Mouse (Mus musculus) midbrain, embryonic 14.5 days (tissue): ENCODE measurements around the gene 4930486L24Rik. TPM values are rescaled to one million over a fixed set of nuclear protein-coding genes. Genes with fewer than 3 reads are reported as not detected.
"Not testable (repeated sequence)": the region's sequence is repeated elsewhere in the genome, so short reads cannot be mapped to it uniquely, and the experiment has no call there.

Source experiments
- ATAC-seq: fragments of 200-750 bp; cut with Nextera tagmentation; 2 replicates; pipeline ENCODE4 v1.8.0; 2017; ENCODE audit warnings: moderate number of reproducible peaks, moderate library complexity; ENCODE audit not compliant: low FRiP score, low TSS enrichment
- DNase-seq: peaks from one replicate; pipeline ENCODE4 v3.0.0-alpha.2; 2015
- H3K27ac ChIP-seq: fragments of 300-500 bp; sonication (generic); replicated peaks from 2 replicates; pipeline ENCODE4 v1.5.1; 2014; ENCODE audit warnings: mild to moderate bottlenecking, low read depth, low read length, moderate library complexity
- H3K27me3 ChIP-seq: fragments of 300-500 bp; sonication (generic); 2 replicates; pipeline ENCODE4 v1.6.1; 2014; ENCODE audit warnings: low read length, control low read depth, mixed read lengths; ENCODE audit not compliant: control insufficient read depth, insufficient read depth
- H3K36me3 ChIP-seq: fragments of 300-500 bp; sonication (generic); 2 replicates; pipeline ENCODE4 v1.6.1; 2014; ENCODE audit warnings: low read length, control low read depth; ENCODE audit not compliant: control insufficient read depth, insufficient read depth
- H3K4me1 ChIP-seq: fragments of 300-500 bp; sonication (generic); 2 replicates; pipeline ENCODE4 v1.6.1; 2014; ENCODE audit warnings: mild to moderate bottlenecking, antibody characterized with exemption, low read length, control low read depth; ENCODE audit not compliant: control insufficient read depth, insufficient read depth
- H3K4me2 ChIP-seq: fragments of 300-500 bp; sonication (generic); 2 replicates; pipeline ENCODE4 v1.6.1; 2014; ENCODE audit warnings: mild to moderate bottlenecking, low read length, moderate library complexity
- H3K4me3 ChIP-seq: fragments of 300-500 bp; sonication (generic); replicated peaks from 2 replicates; pipeline ENCODE4 v1.5.1; 2014; ENCODE audit warnings: low read depth, low read length
- H3K9ac ChIP-seq: fragments of 300-500 bp; sonication (generic); replicated peaks from 2 replicates; pipeline ENCODE4 v1.6.1; 2014; ENCODE audit warnings: mild to moderate bottlenecking, low read length, moderate library complexity
- H3K9me3 ChIP-seq: fragments of 300-500 bp; sonication (generic); 2 replicates; pipeline ENCODE4 v1.6.1; 2016; ENCODE audit warnings: low read length, control low read depth, mixed read lengths; ENCODE audit not compliant: control insufficient read depth
- WGBS: fragments of 180-500 bp; shearing (Covaris S2); extraction: QIAGEN DNeasy Blood & Tissue Kit; methylation state at CpG from one replicate; pipeline ENCODE4 v1.1.7; 2014; 5-methylcytosine and 5-hydroxymethylcytosine counted together
- polyA plus RNA-seq: library from polyadenylated mRNA; unstranded; fragments of >200 nt; fragmentation: Nextera tagmentation; extraction: Ambion mirVana; gene quantifications from 2 replicates; pipeline ENCODE4 v1.2.1, GENCODE M21; 2014

4930486L24Rik gene
- not detected in 2 replicates for polyA plus RNA-seq

DNA sequence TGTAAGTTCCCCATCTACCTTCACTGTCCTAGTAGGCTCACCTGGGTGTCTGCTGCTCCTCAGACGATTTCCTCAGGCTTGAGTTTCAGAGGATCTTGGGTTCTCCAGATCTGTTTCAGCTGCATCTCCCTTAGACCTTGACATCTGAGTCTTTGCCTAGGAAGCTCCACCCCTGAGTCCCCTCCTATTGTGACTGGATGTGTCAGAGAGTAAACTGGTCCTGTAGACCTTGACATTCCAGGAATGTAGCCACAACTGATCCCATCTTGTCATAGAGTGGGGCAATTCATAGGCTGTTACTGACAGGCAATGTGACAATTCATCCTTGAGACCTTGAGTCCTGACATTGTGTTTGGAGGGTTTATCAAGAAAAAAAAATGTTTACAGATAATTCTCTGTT is at the start of gene 4930486L24Rik:
Gene 4930486L24Rik, minus strand, starts transcription at position 195 of the 400 bp plus-strand sequence.
- WGBS: 72% methylated on average over 1 of the region's 1 CpGs
- Histone ChIP-seq H3K27me3 (no peaks in the 10 kb centered on the region), H3K4me2 (no peak within 1 kb of the TSS), H3K36me3 (no peaks in the 10 kb centered on the region), H3K4me3 (no peak within 1 kb of the TSS), H3K27ac (no peak within 1 kb of the TSS), H3K9ac (no peak within 1 kb of the TSS), H3K4me1 (no peaks in the 10 kb centered on the region), H3K9me3 (no peaks in the 10 kb centered on the region)
- DNase-seq: no peak
- no peak for ATAC-seq

DNA sequence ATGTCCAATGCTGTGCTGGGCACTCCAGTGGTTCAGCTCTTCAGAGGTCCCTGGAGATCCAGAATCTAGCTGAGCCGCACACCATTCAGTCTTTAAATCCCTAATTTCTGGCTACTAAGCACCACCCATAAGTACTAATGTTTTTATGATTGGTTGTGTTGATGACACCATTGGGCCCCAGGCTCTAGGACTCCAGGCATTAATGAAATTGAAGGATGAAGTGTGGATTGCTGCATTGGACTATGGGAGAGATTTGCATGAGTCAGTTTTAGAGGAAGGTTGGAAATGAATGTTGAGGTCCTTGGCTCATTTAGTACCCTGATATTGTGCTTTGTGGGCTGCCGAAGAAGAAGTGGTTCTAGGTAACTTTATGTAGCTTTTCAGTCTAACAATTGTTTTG is 40.5 kb upstream of the 4930486L24Rik start, which contains the start of gene Tpbpb:
Gene Tpbpb, minus strand, starts transcription at position 101 of the 400 bp plus-strand sequence.
- WGBS: 81% methylated on average over 2 of the region's 2 CpGs

DNA sequence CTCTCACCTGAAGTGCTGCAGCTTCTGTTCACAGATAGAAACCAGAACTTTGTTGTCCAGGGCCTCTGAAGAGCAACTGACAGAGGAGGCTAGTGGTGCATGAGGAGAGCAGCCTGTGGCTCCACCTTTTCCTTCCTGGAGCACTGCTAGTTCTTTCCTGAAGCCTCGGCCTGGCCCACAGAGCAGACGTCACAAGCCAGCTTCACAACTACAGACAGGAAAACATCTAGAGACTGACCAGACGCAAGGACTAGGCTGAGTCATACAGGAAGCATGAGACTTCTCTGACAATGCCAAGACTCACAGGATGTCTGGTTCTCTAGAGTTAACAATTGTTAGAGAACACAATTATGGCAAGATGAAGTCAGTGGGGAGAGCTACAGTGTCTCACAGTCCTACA is 33.1 kb upstream of the 4930486L24Rik start, which contains the start of gene Ctla2b:
Gene Ctla2b, minus strand, starts transcription at position 120 of the 400 bp plus-strand sequence.
- ATAC-seq (no peak), DNase-seq (no peak)
- no peak within 1 kb of the TSS for H3K4me2 ChIP-seq
- H3K27ac ChIP-seq: no peak within 1 kb of the TSS
- no peaks in the 10 kb centered on the region for H3K27me3 ChIP-seq
- H3K36me3 ChIP-seq: no peaks in the 10 kb centered on the region
- no peak within 1 kb of the TSS for H3K4me3 ChIP-seq
- H3K4me1 ChIP-seq: no peaks in the 10 kb centered on the region
- no peak within 1 kb of the TSS for H3K9ac ChIP-seq
- 94% methylated on average over 3 of the region's 3 CpGs for WGBS
- H3K9me3 ChIP-seq: 0 out of 2 replicates have a peak, but pooled peaks cover 4% of the 10 kb centered on the region

More for the DNA sequence above, 40.5 kb upstream of the 4930486L24Rik start, which contains the start of gene Tpbpb:
- H3K4me3 ChIP-seq, H3K4me2 ChIP-seq, ATAC-seq, H3K9me3 ChIP-seq, H3K4me1 ChIP-seq, H3K36me3 ChIP-seq, H3K27ac ChIP-seq, H3K9ac ChIP-seq, H3K27me3 ChIP-seq, DNase-seq: not testable (repeated sequence)

DNA sequence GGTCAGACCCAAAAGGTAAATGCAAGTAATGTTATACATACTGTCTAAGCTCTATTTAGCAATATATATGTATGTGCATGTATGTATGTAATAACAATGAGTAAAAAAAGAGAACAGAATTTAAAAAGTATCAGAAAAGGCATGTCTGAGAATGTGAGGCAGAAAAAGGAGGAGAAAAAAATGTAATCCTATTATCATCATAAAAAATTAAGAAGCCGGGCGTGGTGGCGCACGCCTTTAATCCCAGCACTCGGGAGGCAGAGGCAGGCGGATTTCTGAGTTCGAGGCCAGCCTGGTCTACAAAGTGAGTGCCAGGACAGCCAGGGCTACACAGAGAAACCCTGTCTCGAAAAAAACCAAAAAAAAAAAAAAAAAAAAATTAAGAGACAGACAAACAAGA is 32.5 kb upstream of the 4930486L24Rik start, which contains the start of gene Gm49392:
Gene Gm49392, minus strand, starts transcription at position 101 of the 400 bp plus-strand sequence.
- not testable (repeated sequence) for H3K27me3 ChIP-seq, H3K9me3 ChIP-seq, H3K36me3 ChIP-seq, H3K9ac ChIP-seq, H3K4me3 ChIP-seq, H3K4me1 ChIP-seq, H3K27ac ChIP-seq, H3K4me2 ChIP-seq, DNase-seq, ATAC-seq
- WGBS: 85% methylated on average over 8 of the region's 8 CpGs

DNA sequence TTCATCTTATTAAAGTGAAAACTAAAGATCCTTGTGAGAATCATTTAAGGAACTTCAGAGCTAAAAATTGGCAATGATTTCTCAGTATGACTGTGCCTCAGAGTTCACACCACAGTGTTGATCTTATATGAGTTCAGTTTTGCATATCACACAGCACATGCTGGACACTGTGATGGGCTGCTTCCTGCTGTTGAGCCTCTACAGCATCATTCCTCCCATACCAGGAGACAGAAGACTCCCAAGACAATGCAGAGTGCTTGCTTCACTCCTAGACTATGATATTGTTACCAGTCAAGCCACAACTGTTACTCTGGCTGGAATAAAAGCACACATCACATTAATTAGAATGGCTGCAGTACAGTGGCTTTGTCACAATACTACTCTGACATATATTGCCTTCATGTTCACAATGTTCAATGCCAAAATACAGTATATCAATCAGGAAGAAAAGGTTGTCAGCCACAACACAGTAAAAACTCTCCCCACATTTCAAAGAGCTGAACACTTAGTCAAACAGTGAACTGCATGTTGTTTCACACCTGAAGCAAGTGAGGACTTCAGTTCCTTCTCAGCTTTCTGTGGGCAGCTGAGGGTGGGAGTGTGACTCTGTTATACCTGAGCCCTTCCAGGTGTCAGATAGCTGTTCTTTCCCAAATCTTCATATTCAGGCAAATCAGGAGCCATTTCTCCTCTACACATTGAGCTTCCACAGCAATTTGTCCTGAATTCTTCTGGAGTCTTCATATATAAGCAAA is 31.3 kb upstream of the 4930486L24Rik start:
- no peak for DNase-seq
- no peak overlapping the region for H3K4me2 ChIP-seq
- H3K27me3 ChIP-seq: no peaks in the 10 kb centered on the region
- H3K4me1 ChIP-seq: no peaks in the 10 kb centered on the region
- H3K36me3 ChIP-seq: no peaks in the 10 kb centered on the region
- no peak overlapping the region for H3K27ac ChIP-seq
- no peak overlapping the region for H3K9ac ChIP-seq
- H3K4me3 ChIP-seq: no peak overlapping the region
- ATAC-seq: no peak
- H3K9me3 ChIP-seq: 0 out of 2 replicates have a peak, but pooled peaks cover 4% of the 10 kb centered on the region

DNA sequence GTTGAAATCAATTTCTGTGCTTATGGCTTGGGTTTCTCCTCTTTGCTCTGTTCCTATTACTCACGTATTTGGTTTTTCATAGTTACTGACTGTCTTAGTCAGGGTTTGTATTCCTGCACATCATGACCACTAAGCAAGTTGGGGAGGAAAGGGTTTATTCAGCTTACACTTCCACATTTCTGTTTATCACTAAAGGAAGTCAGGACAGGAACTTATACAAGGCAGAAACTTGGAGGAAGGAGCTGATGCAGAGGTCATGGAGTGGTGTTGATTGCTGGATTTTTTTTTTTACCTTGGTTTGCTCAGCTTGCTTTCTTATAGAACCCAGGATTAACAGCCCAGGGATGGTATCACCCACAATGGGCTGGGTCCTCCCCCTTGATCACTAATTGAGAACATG is 28.0 kb upstream of the 4930486L24Rik start:
- Histone ChIP-seq H3K4me2 (no peak overlapping the region), H3K9ac (no peak overlapping the region), H3K4me1 (no peaks in the 10 kb centered on the region), H3K9me3 (no peaks in the 10 kb centered on the region), H3K27ac (no peak overlapping the region), H3K36me3 (no peaks in the 10 kb centered on the region), H3K27me3 (no peaks in the 10 kb centered on the region), H3K4me3 (no peak overlapping the region)
- 82% methylated on average over 1 of the region's 1 CpGs for WGBS
- no peak for DNase-seq
- ATAC-seq: no peak

DNA sequence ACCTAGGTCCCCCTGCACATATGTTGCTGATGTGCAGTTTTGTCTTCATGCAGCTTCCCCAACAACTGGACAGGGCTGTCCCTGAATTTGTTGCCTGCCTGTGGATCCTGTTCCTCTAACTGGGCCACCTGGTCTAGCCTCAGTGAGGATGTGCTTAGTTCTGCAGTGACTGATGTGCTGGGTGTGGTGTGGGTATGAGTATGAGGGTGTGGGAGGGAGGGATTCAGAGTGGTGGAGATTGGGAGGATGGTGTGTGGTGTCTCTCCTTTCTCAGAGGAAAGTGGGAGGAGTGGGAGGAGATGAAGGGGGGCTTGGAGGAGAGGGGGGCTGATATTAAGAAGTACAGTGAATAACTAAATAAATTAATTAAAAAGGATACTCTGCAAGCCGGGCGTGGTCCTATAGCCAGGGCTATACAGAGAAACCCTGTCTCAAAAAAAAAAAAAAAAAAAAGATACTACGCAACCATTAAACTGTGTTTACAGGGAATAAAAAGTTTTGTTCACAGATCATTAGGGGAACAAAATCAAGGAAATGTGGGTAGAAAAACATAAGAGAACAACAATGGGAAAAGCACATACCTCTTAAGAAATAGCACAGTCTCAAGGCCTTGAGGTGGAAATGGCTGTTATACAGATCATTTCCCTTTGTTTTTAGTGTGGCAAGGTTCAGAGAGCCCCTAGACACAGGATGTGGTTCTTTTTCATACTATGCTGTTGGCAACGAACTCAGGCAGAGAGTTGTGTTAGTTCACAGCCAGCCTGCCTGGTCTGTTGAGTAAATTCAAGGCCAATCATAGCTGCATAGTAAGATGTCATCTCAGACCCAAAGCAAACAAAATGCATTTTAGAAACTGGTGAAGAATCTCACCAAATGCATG is 15.8 kb downstream of the 4930486L24Rik start:
- H3K27me3 ChIP-seq: no peaks in the 10 kb centered on the region
- no peak overlapping the region for H3K27ac ChIP-seq
- H3K4me1 ChIP-seq: no peaks in the 10 kb centered on the region
- no peak overlapping the region for H3K4me3 ChIP-seq
- ATAC-seq (no peak), DNase-seq (no peak)
- H3K9me3 ChIP-seq: no peaks in the 10 kb centered on the region
- no peaks in the 10 kb centered on the region for H3K36me3 ChIP-seq
- no peak overlapping the region for H3K9ac ChIP-seq
- no peak overlapping the region for H3K4me2 ChIP-seq
- 87% methylated on average over 4 of the region's 4 CpGs for WGBS

DNA sequence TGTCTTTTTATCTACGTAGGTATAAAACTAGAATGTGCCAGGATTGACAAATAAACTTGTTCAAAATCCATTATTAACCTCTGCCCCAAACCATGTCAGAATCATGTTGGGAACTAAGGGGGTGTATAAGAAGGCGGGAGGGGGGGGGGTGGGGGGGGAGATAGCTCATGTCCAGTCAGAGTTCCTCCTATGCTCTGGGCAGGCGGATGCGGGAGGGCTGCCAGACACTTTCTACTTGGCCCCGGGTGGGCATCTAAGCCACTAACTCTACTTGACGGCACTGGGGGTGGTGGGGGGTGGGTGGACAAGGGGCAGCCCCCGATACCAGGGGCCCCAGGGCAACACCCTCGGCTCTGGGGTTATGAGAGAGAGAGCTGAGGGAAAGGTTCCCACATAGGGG is 21.1 kb downstream of the 4930486L24Rik start:
- DNase-seq (no peak), ATAC-seq (no peak)
- H3K4me2 ChIP-seq: no peak overlapping the region
- no peak overlapping the region for H3K27ac ChIP-seq
- WGBS: 81% methylated on average over 8 of the region's 8 CpGs
- no peaks in the 10 kb centered on the region for H3K9me3 ChIP-seq
- no peak overlapping the region for H3K4me3 ChIP-seq
- H3K27me3 ChIP-seq: no peaks in the 10 kb centered on the region
- no peaks in the 10 kb centered on the region for H3K36me3 ChIP-seq
- no peaks in the 10 kb centered on the region for H3K4me1 ChIP-seq
- H3K9ac ChIP-seq: no peak overlapping the region
